Mouse (Mus musculus): ENCODE measurements around the gene Car11.

The Car11 gene

GRCm38 (mm10) chr7:45711316-45712021, 11.8 kb downstream of the Car11 start:
- DNase-seq, result no peak

GRCm38 (mm10) chr7:45712022-45712757, 12.5 kb downstream of the Car11 start:
- DNase-seq, result peak; percentile 87 to 91

- no peak for DNase-seq
Observed at GRCm38 (mm10) chr7:45713396-45713795, 13.8 kb downstream of the Car11 start.

- DNase-seq, result no peak
Observed at GRCm38 (mm10) chr7:45713881-45714520, 14.4 kb downstream of the Car11 start.

- peak; percentile 57 to 72 for DNase-seq
Observed at GRCm38 (mm10) chr7:45714630-45715089, 15.0 kb downstream of the Car11 start.

- DNase-seq, result peak; percentile 99
Observed at GRCm38 (mm10) chr7:45715090-45715708, 15.6 kb downstream of the Car11 start, which contains the start of gene Rpl18. Gene Rpl18 (plus strand): TSS chr7:45715457.

- peak in 1 of 2 experiments; percentile 38 for DNase-seq
Observed at GRCm38 (mm10) chr7:45715741-45716459, 16.3 kb downstream of the Car11 start.

- no peak for DNase-seq
Observed at GRCm38 (mm10) chr7:45716460-45716857, 16.8 kb downstream of the Car11 start.

- DNase-seq, result no peak
Observed at GRCm38 (mm10) chr7:45716952-45717917, 17.6 kb downstream of the Car11 start.

- peak; percentile 98 for DNase-seq
Observed at GRCm38 (mm10) chr7:45717918-45718297, 18.3 kb downstream of the Car11 start, which contains the start of gene Sphk2. Gene Sphk2 (minus strand): TSS chr7:45718002.

- no peak for DNase-seq
Observed at GRCm38 (mm10) chr7:45718331-45718730, 18.7 kb downstream of the Car11 start.

GRCm38 (mm10) chr7:45719180-45719579, 19.5 kb downstream of the Car11 start:
- no peak for DNase-seq

GRCm38 (mm10) chr7:45719738-45720412, 20.2 kb downstream of the Car11 start:
- DNase-seq, result no peak

- peak; percentile 54 to 79 for DNase-seq
Observed at GRCm38 (mm10) chr7:45720413-45721233, 21.0 kb downstream of the Car11 start, which contains the start of gene Fam83e. Gene Fam83e (plus strand): TSS chr7:45721212.

GRCm38 (mm10) chr7:45721234-45721571, 21.6 kb downstream of the Car11 start:
- DNase-seq, result no peak

- no peak for DNase-seq
Observed at GRCm38 (mm10) chr7:45721642-45722347, 22.2 kb downstream of the Car11 start.

- no peak for DNase-seq
Observed at GRCm38 (mm10) chr7:45722348-45722713, 22.7 kb downstream of the Car11 start.

- DNase-seq, result no peak
Observed at GRCm38 (mm10) chr7:45723301-45723700, 23.7 kb downstream of the Car11 start.

GRCm38 (mm10) chr7:45723781-45724180, 24.1 kb downstream of the Car11 start:
- no peak for DNase-seq
